Mouse (Mus musculus) frontal cortex, adult (tissue): Measurements from ENCODE around the gene Smu1.
"Not testable (repeated sequence)": the region's sequence is repeated elsewhere in the genome, so short reads cannot be mapped to it uniquely, and the experiment has no call there.

Experiments used
- ATAC-seq: cut with Nextera tagmentation; 2 replicates; pipeline ENCODE4 v1.9.2; 2017; ENCODE audit warnings: mild to moderate bottlenecking, moderate library complexity, mixed read lengths; ENCODE audit not compliant: low TSS enrichment

The Smu1 gene

DNA sequence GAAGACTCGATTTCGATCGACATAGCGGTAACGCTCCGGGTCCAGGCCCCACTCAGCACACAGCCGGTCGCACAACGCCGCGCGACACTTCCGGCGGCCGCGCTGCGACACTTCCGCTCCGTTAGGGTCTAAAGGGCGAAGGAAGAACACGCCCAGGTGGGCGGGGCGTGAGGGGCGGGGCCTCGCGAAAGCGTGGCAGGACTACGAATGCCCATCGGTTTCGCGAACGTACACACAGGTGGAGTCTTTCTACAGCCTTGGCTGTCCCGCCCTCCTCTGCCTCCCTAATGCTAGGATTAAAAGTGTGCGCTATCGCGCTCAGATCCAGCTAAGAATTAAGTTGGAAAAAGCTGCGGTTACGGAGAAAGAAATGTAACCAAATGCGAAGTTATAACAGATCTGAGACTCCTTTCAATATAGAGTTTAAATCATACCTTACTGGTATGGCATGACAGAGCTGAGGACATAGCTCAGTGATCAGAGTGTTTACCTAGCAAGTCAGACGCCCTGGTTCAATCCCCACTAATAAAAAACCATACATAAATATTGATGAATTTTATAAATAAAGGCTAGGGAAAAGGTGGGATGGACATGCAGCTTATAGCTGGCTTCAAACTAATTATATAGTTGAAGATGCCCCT, at the start of gene Smu1:
Gene Smu1, minus strand, starts transcription at position 144 of the 641 bp plus-strand sequence.
- peak; percentile 98 for ATAC-seq

DNA sequence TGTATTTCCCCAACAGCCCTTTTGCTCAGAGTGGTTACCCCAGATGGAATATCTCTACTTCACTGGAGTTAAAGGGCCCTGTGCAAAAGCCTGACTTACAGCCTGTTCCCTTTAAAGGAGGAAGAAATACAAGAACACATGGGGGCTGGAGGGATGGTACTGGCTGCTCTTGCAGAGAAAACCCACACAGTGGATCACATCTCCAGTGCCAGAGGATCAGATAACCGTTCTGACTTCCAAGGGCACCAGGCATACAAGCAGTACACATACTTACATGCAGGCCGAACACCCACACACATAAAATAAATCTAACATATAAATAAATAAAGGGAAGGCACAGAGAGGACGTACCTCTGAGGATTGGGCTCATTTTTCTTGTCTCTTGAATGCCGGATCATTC, 49.7 kb upstream of the Smu1 start:
- no peak for ATAC-seq

DNA sequence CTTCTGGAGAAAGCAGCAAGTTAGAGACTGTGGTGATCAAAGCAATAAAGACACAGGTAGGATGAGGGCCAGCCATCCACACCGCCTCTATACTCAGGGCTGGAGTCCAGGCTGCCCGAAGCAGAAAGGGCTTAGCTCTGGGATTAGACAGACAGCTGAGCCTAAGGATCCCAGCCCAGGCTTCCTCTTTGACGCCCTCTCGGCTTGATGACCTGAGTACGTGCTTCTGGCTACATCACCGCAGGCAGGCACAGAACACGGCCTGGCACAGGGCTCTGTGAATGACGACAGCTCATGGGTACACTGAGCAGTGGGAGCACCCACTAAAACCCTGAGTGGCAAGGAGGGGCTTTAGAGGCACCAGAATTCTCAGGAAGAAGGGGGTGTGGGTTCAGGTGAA, 47.7 kb upstream of the Smu1 start:
- ATAC-seq, result no peak

DNA sequence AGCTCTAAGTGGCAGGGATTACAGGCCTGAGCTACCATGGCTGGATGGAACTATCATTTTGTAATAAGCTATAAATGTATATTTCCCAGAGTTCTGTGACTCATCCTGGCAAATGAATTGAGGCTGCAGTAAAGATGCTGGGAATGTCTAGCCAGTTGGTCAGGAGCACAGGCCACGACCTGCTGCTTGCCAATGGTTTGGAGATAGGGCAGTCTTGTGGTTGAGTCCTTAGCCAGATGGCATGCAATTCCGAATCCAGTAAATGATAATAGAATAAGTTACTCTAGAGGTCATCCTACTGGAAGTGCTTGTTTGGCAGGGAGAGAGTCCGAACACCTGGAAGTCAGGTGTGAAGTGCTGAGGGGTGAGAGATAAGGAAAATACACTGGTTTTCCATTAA, 45.1 kb upstream of the Smu1 start:
- no peak for ATAC-seq

DNA sequence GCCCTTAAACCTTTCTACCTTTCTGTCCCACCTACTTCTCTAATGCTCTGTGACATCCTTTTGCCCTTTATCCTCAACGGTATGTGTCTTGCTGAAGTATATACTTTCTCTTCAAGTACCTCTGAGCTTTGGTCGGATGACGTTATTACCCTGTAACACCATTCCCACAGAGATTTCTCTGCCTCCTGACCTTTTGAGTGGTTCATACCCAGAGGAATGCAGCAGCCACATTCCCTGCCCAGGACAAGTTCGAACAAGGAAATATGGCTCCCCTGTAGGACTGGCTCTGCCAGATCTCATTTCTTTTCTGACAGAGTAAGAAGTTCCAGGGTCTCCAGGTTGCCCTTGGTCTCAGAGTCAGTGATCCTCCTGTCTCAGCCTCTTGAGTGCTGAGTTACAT, 44.2 kb upstream of the Smu1 start:
- ATAC-seq, result no peak

DNA sequence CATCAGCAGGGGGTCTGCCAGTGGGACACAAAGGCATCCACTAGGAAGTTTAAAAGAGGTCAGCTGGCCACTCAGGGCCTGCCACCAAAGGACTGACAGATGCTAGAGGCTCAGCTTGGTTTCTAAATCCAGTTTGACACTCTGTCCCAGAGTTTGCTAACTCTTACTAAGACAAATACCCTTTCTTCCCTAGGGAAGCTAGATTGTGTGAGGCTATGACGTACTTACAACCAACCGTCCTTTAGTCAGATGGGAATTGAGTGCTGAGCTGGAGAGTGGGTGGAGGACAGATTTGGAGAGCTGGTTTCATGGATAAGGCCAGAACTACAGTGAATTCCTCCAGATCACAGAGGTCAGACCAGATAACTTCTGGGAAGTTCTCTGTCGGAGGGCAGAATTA, 43.1 kb upstream of the Smu1 start:
- no peak for ATAC-seq

DNA sequence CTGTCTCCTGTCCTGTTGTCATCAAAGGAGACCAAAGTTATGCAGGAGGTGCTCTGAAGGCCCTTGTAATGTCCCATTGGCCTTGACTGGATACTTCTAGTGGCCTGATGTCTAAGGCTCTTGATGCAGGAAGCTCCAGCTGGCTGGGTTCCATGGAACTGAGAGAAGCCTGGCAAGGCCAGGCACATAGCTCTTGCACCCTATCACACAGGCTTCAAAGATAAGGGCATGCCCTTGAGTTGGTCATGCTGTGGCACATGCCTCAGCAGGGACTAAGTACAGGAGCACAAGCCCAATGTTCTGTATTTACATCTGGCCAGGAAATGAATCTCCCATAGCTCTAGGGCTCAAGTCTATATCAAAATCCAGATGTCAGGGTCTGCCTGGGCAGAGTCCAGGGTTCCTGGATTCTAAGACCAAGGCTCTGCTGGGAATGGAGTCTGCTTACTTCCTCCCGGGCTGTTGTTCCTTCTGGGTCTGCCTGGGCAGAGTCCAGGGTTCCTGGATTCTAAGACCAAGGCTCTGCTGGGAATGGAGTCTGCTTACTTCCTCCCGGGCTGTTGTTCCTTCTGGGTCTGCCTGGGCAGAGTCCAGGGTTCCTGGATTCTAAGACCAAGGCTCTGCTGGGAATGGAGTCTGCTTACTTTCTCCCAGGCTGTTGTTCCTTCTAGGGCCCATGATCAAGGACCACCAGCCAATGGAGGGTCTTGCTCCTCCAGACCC, 41.3 kb upstream of the Smu1 start:
- not testable (repeated sequence) for ATAC-seq

DNA sequence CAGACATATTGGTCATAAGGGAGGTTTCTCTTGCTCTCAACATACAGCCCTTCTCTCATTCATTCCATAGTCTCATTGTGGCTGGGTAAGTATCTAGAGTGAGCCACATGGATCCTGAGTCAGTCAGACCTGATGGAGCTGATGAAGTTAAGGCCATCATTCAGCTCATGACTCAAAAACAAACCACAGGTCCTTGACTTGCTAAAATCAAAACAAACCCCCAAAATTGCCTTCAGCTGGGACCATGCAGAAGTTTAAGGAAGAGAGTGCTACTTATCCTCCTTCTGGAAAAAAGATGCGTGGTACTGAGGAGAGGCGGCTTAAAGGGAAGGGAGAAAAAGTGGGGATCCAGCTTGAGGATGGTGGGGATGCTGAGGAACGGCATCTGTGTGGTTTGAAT, 38.0 kb upstream of the Smu1 start:
- ATAC-seq, result no peak

DNA sequence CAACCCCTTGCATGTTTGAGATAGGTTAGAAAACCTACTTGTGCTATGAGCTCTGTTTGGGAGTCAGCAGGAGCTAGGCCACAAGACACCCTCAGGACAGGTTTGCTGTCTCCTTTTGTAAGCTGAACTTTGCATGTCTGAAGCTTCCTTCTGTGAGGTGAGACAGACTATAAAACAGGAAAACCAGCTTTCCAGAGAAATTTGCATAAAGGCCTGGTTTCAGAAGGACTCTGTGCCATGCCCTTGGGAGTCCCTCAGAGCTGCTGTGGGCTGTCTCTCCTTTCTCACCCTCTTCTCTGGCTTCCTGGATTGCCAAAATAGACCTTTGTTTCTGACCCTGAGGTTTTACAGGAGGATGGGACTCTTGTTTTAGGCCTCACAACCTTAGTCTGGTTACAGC, 36.6 kb upstream of the Smu1 start:
- no peak for ATAC-seq

DNA sequence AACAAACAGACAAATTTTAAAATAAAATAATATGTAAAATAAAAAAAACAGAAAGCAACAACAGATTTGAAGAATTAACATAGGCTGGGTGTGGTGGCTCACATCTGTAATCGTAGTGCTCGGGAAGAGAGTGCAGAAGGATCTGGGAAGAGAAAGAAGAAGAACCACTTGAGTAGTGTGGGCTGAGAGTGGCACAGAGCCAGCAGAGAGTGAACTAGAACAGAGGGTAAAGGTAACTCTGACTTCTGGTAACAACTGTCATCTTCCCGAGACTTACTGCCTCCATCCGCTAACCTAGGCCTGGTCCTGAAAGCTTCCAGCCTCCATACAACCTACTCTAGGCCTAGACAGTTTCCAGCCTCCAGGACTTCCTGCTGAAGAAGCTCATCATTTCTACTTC, 33.5 kb upstream of the Smu1 start:
- ATAC-seq, result no peak

DNA sequence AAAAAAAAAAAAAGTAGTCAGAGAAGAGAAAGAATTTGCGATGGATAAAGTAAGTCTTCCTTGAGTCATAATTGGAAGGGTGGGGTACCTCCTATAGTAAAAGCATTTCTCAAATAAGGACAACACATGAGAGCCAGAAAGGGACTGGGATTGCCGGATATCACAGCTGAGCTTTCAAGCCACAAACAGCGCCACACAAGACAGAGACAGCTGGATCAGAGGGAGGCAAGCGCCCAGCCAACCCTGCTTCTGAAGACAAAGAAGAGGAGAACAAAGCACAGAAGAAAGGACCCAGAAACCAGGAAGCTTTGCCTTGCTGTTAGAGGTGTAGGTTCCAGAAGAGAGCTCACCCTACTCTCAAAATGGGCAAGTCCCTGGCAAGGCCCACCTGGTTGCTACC, 28.9 kb upstream of the Smu1 start:
- ATAC-seq, result no peak

DNA sequence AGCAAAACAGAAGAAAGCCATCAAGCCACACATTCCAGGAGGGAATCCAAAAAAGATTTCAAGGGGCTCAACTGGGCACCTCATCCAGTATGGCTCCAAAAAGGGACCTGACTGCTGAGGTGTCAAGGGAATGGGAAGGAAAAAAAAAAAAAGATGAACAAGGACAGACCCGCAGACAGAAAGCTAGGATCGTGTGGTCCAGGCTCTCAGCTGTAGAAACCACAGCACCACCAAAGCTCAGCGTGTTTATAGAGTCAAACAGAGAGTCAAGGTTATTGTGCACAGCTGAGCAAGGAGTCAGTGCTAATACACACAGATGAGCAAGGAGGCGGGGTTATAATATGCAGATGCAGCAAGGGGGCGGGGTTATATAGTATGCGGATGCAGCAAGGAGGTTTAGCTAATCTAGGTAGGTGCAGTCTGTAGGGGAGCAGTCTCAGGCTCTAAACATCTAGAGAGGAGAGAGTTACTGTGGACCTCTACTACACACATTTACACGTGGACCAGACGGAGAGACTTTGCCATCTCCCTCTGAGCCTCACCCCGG, 28.0 kb upstream of the Smu1 start:
- no peak for ATAC-seq

DNA sequence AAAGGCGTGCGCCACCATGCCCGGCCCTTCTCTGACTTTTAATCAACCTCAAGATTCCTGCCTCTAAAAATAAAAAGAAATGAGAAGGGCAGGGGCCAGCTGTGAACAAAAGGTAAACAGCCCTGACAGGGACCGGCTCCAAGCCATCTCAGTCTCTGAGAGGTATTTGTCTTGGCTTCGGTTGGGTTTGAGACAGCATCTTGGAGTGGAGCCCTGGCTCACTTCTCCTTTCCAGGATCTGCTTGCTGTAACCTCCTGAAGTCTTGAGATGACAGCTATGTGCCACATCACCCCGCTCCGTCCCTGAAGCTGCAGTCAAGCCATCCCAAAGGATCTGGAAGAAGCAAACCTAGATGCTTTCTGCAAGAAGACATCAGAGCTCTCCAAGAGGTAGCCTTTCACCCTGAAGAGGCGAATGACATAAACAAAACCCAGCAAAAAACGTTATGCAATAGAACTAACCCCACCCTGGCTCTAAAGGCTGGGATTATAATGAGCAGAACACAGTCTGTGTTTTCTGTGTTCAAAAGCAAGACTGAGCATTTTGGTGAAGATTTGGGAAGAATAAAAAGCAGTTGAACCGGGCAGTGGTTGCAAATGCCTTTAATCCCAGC, 26.9 kb upstream of the Smu1 start:
- no peak for ATAC-seq

DNA sequence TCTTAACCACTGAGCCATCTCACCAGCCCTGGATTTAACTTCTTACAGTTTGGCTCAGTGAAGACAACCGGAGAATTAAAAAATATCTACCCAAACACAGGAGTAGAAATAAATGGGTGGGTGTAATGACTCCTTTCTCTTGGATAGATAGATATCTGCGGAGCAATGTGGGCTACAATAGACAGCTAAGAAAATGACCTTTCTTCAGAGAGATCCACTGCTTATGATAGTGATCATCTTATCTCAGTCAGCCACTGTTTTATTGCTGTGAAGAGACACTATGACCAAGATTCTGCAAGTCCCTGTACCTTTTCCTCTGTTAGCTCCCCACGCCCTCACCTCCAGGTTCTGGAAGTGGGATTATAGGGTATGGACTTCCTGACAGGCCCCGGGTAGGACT, 25.3 kb upstream of the Smu1 start:
- no peak for ATAC-seq

DNA sequence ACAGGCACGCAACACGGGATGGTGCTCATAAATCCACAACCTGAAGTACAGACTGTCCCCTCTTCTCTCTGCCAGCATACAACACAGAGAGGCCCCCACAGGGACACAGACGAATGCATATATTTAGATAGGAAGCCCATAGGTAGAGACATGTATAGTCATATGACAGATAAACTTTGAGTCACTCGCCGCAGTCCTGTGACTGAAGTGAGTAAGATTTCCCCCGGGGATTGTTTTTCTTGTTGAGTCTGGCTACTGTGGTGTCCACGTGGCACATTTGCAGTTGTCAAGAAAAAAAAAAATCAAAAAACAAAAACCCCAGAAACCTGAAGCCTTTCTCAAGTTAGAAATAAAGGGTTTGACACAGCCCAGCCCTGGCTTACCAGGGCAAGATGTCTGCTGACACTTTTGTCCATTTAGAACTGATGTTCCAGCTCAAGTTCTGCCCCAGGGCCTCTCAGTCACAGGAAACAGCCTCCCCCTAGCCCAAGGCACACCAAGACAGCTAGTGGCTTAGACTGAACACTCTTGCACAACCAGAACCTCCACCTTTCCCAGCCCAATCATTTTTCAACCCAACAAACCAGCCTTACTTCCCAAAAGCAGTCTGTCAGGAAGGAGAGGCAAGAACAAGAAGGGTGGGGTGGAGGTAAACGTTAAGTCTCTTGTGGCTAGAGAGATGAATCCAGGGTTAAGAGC, 24.2 kb upstream of the Smu1 start:
- ATAC-seq, result no peak

DNA sequence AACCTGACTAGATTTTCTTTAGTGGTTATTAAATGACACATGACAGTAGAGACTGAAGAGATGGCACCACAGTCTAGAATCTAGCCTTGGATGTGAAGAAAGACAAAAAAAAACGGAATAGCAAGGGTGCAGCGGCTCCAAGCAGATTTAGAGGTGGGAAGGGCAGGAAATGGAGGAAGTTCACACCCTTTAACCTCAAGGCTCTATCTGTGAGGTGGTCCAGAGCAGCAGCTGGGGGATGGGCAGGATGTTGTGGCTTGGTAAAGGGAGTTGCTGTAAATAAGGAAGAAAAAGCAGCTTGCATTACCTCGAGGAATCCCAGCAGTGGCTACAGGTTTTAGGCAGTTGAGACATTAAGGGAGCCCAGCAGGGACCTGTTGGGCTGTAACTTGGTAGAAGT, 23.4 kb upstream of the Smu1 start:
- ATAC-seq, result no peak

DNA sequence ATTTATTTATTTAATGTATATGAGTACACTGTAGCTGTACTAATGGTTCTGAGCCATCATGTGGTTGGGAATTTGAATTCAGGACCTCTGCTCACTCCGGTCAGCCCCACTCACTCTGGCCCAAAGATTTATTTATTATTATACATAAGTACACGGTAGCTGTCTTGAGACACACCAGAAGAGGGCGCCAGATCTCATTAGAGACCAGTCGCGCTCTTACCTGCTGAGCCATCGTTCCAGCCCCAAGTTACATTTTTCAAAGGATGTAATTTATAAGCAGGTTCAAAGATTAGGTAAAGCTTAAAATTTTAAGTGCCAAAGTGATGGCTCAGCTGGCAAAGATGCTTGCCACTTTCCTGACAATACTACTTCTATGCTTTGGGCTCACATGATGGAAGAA, 20.9 kb upstream of the Smu1 start:
- no peak for ATAC-seq

DNA sequence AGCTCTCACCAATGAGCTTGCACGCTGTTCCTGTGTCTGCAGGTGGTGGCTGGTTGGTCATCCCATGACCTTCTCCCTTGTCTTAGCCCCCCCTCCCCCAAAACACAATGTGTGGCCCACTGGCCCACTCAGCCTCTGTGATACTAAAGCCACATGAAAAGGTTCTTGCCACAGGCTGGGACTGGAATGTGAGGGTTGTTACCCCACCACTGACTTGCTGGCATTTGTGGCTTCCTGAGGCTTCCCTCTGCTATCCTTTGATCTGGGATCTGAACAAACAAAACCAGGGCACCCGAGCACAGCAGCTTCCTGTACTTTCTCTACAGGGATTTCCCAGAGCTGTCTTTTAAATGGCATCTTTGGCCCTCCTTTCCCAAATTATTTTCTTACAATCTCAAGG, 19.4 kb upstream of the Smu1 start:
- ATAC-seq, result no peak

DNA sequence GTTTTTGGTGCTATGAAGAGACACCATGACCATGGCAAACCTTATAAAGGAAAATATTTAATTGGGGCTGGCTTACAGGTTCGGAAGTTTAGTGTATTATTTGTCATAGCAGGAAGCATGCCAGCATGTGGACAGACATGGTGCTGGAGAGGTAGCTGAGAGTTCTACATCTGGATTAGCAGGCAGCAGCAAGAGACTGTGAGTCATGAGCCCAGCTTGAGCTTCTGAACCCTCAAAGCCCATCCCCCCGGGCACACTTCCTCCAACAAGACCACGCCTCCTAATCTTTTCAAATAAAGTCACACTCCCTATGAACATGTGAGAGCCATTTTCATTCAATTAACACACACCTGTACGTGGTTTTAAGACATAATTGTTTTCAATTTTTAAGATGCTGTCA, 18.7 kb upstream of the Smu1 start:
- no peak for ATAC-seq

DNA sequence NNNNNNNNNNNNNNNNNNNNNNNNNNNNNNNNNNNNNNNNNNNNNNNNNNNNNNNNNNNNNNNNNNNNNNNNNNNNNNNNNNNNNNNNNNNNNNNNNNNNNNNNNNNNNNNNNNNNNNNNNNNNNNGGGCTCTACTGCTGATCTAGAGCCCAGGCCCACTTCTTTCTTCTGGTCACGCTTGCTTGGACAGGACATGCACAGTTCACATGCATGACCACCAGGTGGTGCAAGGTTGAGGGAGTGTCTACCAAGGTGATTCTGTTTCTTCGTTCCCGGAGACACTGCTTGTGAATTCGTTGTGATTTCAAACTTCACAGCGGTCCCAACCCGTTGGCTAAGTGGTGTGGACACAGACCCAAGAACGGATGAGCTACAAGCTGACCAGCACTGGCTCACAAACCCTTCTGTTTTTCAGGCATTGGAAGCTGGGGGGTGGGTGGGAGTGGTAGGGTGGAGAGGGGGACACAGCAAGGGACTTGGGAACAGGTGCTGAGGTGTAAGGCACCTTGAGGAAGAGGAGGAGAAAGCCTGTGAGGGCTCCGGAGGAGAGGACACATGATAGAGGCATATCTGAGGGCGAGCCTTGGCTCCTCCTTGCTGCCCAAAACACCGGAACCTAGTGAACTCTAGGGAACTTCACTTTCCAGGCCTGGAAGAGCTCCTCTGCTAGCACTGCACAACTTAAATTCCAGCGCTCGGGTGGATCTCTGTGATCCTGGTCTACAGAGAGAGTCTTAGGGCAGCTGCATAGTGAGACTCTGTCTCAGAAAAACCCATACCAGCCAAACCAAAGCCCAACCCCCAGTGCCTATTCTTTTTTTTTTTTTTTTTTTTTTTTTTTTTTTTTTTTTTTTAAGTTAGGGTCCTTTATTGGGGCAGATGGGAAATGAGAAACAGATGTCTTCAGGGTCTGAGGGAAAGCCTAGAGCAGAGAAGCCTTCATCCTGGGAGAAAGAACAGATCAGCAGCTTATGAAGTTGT, 16.8 kb upstream of the Smu1 start:
- peak; percentile 58 for ATAC-seq

DNA sequence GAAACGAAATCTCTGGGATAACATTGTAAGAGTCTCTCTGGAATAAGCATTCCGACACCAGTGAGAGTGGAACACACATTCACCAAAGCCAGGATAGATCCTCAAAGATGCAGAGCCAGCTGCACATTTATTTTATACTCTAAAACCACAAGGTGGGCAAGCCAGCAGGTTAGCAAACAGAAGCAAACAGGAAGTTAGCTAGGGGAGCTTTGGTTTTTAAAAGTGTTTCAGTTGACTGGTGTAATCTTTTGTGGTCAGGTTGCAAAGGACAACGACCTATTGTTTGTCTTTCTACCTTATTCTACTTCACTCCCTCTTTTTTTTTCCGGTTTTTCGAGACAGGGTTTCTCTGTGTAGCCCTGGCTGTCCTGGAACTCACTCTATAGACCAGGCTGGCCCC, 2.2 kb upstream of the Smu1 start:
- no peak for ATAC-seq
